Mouse (Mus musculus) olfactory bulb, adult 2 months (tissue): ENCODE measurements around the gene Myo1a. TPM values are rescaled to one million over a fixed set of nuclear protein-coding genes. Genes with fewer than 3 reads are reported as not detected.

Experiments used
- H3K27ac ChIP-seq: fragments of 200-500 bp; 2 replicates; pipeline ENCODE4 v1.5.1; 2012; ENCODE audit warnings: low read depth, low read length; ENCODE audit not compliant: insufficient read depth
- H3K4me1 ChIP-seq: fragments of 200-500 bp; 2 replicates; pipeline ENCODE4 v1.6.1; 2012; ENCODE audit warnings: low read length; ENCODE audit not compliant: control insufficient read depth, insufficient read depth
- H3K4me3 ChIP-seq: fragments of 200-500 bp; 2 replicates; pipeline ENCODE4 v1.5.1; 2012; ENCODE audit warnings: mild to moderate bottlenecking, low read depth, low read length, moderate library complexity; ENCODE audit not compliant: insufficient read depth
- CTCF ChIP-seq: fragments of 200-500 bp; IDR thresholded peaks from 2 replicates; pipeline ENCODE4 v1.5.1; 2012; ENCODE audit warnings: low read depth, mild to moderate bottlenecking, low read length, moderate library complexity; ENCODE audit not compliant: insufficient read depth
- POLR2A ChIP-seq: fragments of 200-500 bp; IDR thresholded peaks from 2 replicates; pipeline ENCODE4 v1.6.1; 2012; ENCODE audit warnings: mild to moderate bottlenecking, low read depth, low read length, moderate library complexity; ENCODE audit not compliant: insufficient read depth
- WGBS: fragments of 180-500 bp; shearing (Covaris S2); methylation state at CpG from one replicate; pipeline ENCODE4 v1.1.7; 2018; 5-methylcytosine and 5-hydroxymethylcytosine counted together
- polyA plus RNA-seq: library from polyadenylated mRNA; stranded (reverse); fragments of >200 nt; gene quantifications from 2 replicates; pipeline ENCODE4 v1.2.4, GENCODE M21; 2012; ENCODE audit warnings: low replicate concordance; ENCODE audit not compliant: missing spikeins, insufficient read depth, insufficient read length

Myo1a gene
- polyA plus RNA-seq, 1 experiment = not detected

DNA sequence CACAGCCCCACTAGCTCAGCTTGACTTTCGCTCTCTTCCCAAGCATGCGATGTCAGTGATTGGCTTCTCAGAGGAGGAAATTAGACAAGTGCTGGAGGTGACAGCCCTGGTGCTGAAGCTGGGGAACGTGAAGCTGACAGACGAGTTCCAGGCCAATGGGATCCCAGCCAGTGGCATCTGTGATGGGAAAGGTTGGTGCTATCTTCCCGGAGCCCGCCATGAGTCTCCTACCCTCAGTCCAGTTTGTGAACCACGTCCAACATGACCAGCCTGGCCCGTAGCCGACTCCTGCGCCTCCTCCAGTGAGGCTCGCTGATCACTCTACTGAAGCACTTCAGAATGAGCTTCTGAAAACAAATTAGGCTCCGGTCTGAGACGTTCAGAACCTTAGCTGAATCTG lies 5.4 kb downstream of the Myo1a start:
- TF ChIP-seq CTCF = no peak
- no peak for TF ChIP-seq POLR2A
- no peak overlapping the region for H3K27ac ChIP-seq
- 91% methylated on average over 13 of the region's 13 CpGs for WGBS
- no peaks in the 10 kb centered on the region for H3K4me1 ChIP-seq
- H3K4me3 ChIP-seq = no peak overlapping the region

DNA sequence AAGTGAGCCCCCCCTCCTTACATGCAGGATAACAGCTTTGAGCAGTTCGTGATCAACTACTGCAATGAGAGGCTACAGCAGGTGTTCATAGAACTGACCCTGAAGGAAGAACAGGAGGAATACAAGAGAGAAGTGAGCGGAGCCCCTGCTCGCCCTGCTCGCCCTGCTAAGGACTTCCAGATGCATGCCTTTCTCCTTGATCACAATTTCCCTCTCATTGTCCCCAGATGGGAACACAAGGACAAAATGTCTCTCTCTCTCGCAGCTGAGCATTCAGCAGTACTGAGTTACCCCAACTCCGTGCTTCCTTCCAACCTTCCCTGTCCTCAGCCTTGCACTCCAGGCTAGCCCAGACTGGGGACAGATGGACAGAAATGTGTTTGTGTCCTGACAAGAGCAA lies 7.8 kb downstream of the Myo1a start:
- H3K4me3 ChIP-seq = no peak overlapping the region
- H3K27ac ChIP-seq = no peak overlapping the region
- TF ChIP-seq CTCF = no peak
- no peak for TF ChIP-seq POLR2A
- no peaks in the 10 kb centered on the region for H3K4me1 ChIP-seq
- 86% methylated on average over 6 of the region's 6 CpGs for WGBS

DNA sequence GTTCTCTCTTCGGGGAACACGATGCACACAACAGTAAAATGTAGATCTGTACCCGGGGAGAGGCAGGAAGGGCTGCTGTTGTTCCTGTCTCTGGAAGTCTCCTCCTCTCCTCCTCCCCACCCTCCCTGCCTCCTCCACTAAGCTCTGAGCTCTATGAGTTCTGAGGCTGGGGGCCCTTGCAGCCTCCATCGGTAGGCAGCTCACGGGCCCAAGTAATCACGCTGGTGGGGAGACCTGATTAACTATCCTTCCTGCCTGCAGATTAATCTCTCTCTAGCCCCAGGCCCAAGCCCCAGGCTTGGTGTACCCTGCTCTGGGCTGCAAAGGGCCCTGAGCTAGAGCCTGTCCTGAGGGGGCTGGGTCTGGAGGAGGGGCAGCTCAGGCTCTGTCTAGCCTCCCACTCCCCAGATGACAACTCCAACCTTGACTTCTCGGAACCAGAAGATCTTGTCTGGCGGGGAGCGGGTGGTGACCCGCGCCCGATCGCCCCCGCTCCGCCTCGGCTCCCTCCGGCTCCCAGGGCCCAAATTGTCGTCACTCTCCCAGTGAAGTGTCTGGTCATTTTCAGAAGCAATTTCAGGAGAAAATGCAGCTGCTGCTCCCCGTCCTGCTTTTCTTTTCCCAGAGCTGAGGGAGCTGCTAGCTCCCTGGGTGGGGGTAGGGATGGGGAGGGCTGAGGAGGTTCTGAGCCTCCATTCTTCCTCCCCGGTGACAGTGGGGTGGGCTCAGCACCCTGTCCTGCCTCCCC lies 16.9 kb downstream of the Myo1a start:
- 0 out of 2 replicates have a peak overlapping the region, but pooled peaks have one; percentile 54 for H3K27ac ChIP-seq
- peaks cover 28% of the 10 kb centered on the region for H3K4me1 ChIP-seq
- peak overlapping the region; percentile 8; the same call in 1 of the 2 replicates for H3K4me3 ChIP-seq
- WGBS = 30% methylated on average over 20 of the region's 20 CpGs
- no peak for TF ChIP-seq POLR2A
- no peak for TF ChIP-seq CTCF

DNA sequence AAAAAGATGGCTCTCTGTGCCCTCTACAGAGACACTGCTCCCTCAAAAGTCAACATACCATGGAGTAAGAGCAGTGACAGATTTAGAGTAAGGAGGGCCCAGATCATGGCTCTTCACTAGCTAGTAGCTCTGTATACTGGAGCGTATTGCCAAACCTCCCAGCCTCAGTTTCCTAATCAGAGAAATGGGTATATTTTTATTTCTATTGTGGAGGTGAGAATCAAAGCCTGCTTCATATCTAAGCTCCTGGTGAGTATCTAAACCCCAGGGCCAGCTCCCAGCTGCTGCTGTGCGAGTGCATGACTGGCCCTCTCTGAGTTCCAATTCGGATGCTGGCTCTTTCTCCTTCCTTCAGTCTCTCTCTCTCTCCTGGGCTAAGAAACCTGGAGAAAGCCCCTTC lies 19.2 kb downstream of the Myo1a start, which contains the start of gene Tac2:
Gene Tac2, plus strand, starts transcription at position 301 of the 400 bp plus-strand sequence.
- peaks cover 36% of the 10 kb centered on the region for H3K4me1 ChIP-seq
- WGBS = 89% methylated on average over 3 of the region's 3 CpGs
- no peak for TF ChIP-seq CTCF
- H3K4me3 ChIP-seq = no peak within 1 kb of the TSS
- H3K27ac ChIP-seq = no peak within 1 kb of the TSS

GRCm38 (mm10) chr10:127725136-127725535 lies 20.2 kb downstream of the Myo1a start:
- WGBS = 97% methylated on average over 4 of the region's 4 CpGs
- no peak overlapping the region for H3K4me3 ChIP-seq
- TF ChIP-seq POLR2A (no peak), CTCF (no peak)
- H3K27ac ChIP-seq = no peak overlapping the region
- peaks cover 34% of the 10 kb centered on the region for H3K4me1 ChIP-seq

- 49% methylated on average over 8 of the region's 8 CpGs for WGBS
- Histone ChIP-seq H3K4me3 (no peak overlapping the region), H3K4me1 (peaks cover 18% of the 10 kb centered on the region), H3K27ac (no peak overlapping the region)
- TF ChIP-seq POLR2A (no peak), CTCF (no peak)
Measured at GRCm38 (mm10) chr10:127728437-127728836, 23.5 kb downstream of the Myo1a start.

DNA sequence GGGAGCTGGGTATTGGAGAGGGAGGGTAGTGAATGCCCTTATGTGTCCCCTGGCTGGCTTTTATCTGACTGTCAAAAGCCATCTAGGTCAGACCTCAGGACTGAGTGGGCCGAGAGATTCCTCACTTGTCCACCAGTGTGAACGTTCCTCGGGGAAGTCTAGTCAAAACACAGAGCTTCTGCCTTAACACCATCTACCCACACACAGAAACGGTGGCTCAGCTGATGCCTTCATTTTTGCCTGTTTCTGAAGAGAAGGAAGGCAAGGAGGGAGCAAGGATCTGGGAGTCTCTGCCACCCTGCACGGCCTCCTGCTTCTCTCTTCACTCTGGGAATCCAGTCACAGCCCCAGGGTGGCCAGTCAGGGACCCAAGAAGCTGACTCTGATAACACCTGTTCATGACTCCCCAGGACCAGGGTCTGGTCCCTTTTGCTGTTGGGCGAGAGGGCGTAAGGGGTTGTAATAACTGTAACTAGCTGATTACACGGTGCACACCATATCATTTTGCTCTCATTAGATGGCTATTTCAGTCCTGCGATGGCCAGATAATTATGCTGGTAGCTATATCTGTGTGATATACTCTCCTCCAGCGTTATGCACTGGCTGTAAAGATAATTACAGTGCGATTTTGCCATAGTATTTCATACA lies 25.4 kb downstream of the Myo1a start:
- Histone ChIP-seq H3K4me3 (no peak overlapping the region), H3K4me1 (peaks cover 18% of the 10 kb centered on the region), H3K27ac (no peak overlapping the region)
- no peak for TF ChIP-seq CTCF
- TF ChIP-seq POLR2A = no peak
- 25% methylated on average over 11 of the region's 11 CpGs for WGBS

GRCm38 (mm10) chr10:127730933-127731310 lies 26.0 kb downstream of the Myo1a start:
- TF ChIP-seq CTCF = no peak
- TF ChIP-seq POLR2A = no peak
- H3K4me1 ChIP-seq = peaks cover 18% of the 10 kb centered on the region
- WGBS = 12% methylated on average over 9 of the region's 9 CpGs
- H3K4me3 ChIP-seq = no peak overlapping the region
- no peak overlapping the region for H3K27ac ChIP-seq

DNA sequence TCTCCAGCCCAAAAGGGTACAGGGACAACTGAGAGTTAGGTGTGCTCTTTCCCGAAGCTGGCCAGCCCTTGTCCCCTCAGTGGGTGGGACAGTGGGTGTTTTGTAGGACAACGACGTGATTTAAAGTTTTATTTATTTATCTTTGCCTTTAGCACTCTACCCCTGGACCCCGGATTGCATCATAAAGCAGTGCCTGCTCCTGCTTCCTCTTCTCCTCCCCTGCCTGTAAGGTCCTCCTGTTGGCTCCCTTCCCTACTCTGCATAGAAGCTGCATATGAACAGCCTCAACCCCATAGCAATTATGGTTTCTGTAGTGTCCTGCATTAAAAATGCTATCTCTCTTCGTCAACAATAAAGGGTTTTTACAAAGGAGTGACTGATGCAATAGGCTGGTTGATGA lies 26.4 kb downstream of the Myo1a start:
- Histone ChIP-seq H3K4me1 (peaks cover 18% of the 10 kb centered on the region), H3K4me3 (no peak overlapping the region), H3K27ac (no peak overlapping the region)
- TF ChIP-seq POLR2A = no peak
- TF ChIP-seq CTCF = no peak
- 39% methylated on average over 5 of the region's 5 CpGs for WGBS
